Mouse (Mus musculus) intestine, embryonic 14.5 days (tissue): ENCODE results near the gene Gm44511. TPM values are rescaled to one million over a fixed set of nuclear protein-coding genes. Genes with fewer than 3 reads are reported as not detected.
"Not testable (repeated sequence)": the region's sequence is repeated elsewhere in the genome, so short reads cannot be mapped to it uniquely, and the experiment has no call there.

Source experiments
- ATAC-seq: fragments of 200-750 bp; cut with Nextera tagmentation; replicated peaks from 2 replicates; pipeline ENCODE4 v1.8.0; 2017; ENCODE audit warnings: low read depth, moderate number of reproducible peaks, moderate TSS enrichment, moderate library complexity; ENCODE audit not compliant: low FRiP score, low TSS enrichment
- DNase-seq: peaks from one replicate; pipeline ENCODE4 v3.0.0-alpha.2; 2018; ENCODE audit warnings: low spot score
- H3K27ac ChIP-seq: fragments of 300-500 bp; sonication (generic); 2 replicates; pipeline ENCODE4 v1.5.1; 2014; ENCODE audit warnings: low read depth, mild to moderate bottlenecking, control low read depth
- H3K27me3 ChIP-seq: fragments of 300-500 bp; sonication (generic); replicated peaks from 2 replicates; pipeline ENCODE4 v1.6.1; 2014; ENCODE audit warnings: low read length, control low read depth; ENCODE audit not compliant: control insufficient read depth, insufficient read depth
- H3K36me3 ChIP-seq: fragments of 300-500 bp; sonication (generic); 2 replicates; pipeline ENCODE4 v1.6.1; 2014; ENCODE audit warnings: low read length, control low read depth; ENCODE audit not compliant: control insufficient read depth, insufficient read depth
- H3K4me1 ChIP-seq: fragments of 300-500 bp; sonication (generic); replicated peaks from 2 replicates; pipeline ENCODE4 v1.6.1; 2014; ENCODE audit warnings: low read length, control low read depth, mixed read lengths; ENCODE audit not compliant: control insufficient read depth, insufficient read depth
- H3K4me2 ChIP-seq: fragments of 300-500 bp; sonication (generic); 2 replicates; pipeline ENCODE4 v1.6.1; 2014; ENCODE audit warnings: low read length
- H3K4me3 ChIP-seq: fragments of 300-500 bp; sonication (generic); 2 replicates; pipeline ENCODE4 v1.5.1; 2014; ENCODE audit warnings: low read depth, low read length, control low read depth, mixed read lengths
- H3K9ac ChIP-seq: fragments of 300-500 bp; sonication (generic); 2 replicates; pipeline ENCODE4 v1.6.1; 2014; ENCODE audit warnings: mild to moderate bottlenecking, low read length
- H3K9me3 ChIP-seq: fragments of 300-500 bp; sonication (generic); 2 replicates; pipeline ENCODE4 v1.6.1; 2016; ENCODE audit warnings: low read length, control low read depth; ENCODE audit not compliant: control insufficient read depth
- WGBS: fragments of 180-500 bp; shearing (Covaris S2); extraction: QIAGEN DNeasy Blood & Tissue Kit; methylation state at CpG from one replicate; pipeline ENCODE4 v1.1.7; 2014; 5-methylcytosine and 5-hydroxymethylcytosine counted together
- polyA plus RNA-seq: library from polyadenylated mRNA; unstranded; fragments of >200 nt; fragmentation: Nextera tagmentation; extraction: Ambion mirVana; gene quantifications from 2 replicates; pipeline ENCODE4 v1.2.1, GENCODE M21; 2014

Gene Gm44511
- polyA plus RNA-seq, 1 experiment from 2014 or later = 0.62 TPM

DNA sequence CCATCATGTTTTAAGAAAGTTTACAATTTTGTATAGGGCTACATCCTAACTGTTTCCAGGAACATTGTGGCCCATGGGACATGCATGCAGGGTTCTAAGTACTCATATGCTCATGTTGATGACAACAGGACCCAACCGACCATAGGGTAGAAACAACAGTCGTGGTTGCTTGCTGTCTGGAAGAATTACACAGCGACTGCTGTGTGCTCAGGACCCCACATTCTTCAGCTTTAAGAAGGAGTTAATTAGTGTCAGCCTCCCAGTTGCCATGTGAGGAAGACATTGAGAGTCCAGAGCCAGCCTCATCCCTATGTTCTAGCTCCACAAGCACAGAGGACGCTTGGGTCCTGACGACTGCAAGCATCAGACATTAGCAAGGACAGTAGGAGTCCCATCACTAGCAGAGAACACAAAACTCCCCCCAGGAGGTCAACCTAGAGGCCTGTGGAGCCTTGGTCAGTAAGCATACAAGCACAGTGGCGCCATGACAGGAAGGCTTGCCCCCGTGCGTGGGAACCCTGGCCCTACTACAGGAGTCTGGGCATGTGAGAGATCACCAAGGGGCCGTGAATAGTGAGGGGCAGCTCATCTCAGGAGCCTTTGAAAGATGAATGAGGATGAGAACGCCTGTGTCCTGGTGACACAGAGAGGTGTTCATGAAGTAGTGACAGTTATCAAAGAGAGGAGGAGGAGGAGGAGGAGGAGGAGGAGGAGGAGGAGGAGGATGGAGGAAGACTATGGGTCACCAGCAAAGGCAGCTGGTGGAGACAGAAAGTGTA lies 63.0 kb downstream of the Gm44511 start:
- H3K27me3 ChIP-seq, H3K4me1 ChIP-seq, H3K9me3 ChIP-seq, H3K36me3 ChIP-seq, DNase-seq, H3K27ac ChIP-seq, ATAC-seq, H3K9ac ChIP-seq: not testable (repeated sequence)
- WGBS = 77% methylated on average over 10 of the region's 10 CpGs
- peak overlapping the region; percentile 45; the same call in 1 of the 2 replicates for H3K4me3 ChIP-seq
- H3K4me2 ChIP-seq = peak overlapping the region; percentile 61

DNA sequence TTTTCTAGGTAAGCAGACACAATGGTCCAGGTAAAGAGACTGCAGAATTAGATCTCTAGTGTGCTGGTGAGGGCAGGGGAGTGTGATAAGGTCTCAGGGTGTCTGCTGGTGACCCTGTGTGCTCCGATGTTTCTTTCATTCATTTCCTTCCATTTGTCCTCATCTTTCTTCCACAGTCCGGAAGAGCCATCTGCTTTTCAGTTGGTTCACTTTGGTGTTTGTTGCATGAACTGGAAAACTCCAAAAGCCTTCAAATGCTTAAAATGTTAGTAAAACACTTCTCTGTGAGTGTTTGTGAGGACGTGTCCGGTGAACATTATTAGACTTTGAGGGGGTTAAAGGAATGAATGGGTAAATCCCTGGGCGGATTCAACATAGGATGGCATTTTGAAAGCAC lies 65.0 kb downstream of the Gm44511 start:
- Histone ChIP-seq H3K4me2 (peak overlapping the region; percentile 46), H3K36me3 (no peaks in the 10 kb centered on the region), H3K4me1 (no peaks in the 10 kb centered on the region), H3K9me3 (no peaks in the 10 kb centered on the region), H3K27me3 (no peaks in the 10 kb centered on the region), H3K4me3 (peak overlapping the region; percentile 76), H3K27ac (peak overlapping the region; percentile 33; the same call in 1 of the 2 replicates), H3K9ac (peak overlapping the region; percentile 25; the same call in 1 of the 2 replicates)
- ATAC-seq (no peak), DNase-seq (no peak)
- WGBS = 37% methylated on average over 5 of the region's 5 CpGs

DNA sequence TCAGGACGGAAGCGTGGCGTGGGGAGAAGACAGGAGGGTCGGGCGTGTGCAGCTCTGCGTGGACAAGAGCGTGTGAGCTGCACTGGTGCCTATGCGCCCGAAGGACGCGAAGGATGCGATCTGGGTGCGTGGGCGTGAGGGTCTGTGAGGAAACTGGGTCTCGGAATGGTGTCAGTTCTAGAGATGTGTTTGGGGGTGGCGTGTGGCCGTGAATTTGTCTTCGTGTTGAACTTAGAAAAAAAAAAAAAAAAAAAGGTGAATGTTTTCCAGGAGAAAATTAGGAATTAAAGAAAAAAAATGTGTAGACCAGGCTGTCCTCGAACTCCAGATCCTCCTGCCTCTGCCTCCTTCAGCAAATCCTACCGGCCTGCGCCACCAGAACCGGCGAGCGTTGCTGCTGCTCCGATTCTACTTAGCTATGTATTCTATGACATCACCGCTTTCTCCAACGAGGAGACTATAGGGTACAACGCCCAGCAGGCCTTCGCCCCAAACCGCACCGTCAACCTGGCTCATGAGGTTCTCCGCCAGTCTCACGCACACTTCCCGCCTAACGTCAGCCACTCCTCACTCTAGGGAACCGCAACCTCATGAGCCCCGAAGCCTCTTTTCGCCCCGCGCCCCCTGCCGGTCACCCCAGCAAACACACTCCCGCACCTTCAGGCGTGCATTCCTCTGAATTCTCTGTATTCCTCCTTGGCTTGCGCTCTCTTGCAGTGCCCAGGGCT lies 65.5 kb downstream of the Gm44511 start:
- not testable (repeated sequence) for H3K9me3 ChIP-seq, H3K27me3 ChIP-seq, H3K4me1 ChIP-seq, H3K36me3 ChIP-seq
- under 1% methylated on average over 44 of the region's 44 CpGs for WGBS
- H3K4me2 ChIP-seq = peak overlapping the region; percentile 46
- H3K27ac ChIP-seq = peak overlapping the region; percentile 83
- peak overlapping the region; percentile 76 for H3K4me3 ChIP-seq
- ATAC-seq = peak; percentile 83
- H3K9ac ChIP-seq = peak overlapping the region; percentile 65
- peak; percentile 100 for DNase-seq

DNA sequence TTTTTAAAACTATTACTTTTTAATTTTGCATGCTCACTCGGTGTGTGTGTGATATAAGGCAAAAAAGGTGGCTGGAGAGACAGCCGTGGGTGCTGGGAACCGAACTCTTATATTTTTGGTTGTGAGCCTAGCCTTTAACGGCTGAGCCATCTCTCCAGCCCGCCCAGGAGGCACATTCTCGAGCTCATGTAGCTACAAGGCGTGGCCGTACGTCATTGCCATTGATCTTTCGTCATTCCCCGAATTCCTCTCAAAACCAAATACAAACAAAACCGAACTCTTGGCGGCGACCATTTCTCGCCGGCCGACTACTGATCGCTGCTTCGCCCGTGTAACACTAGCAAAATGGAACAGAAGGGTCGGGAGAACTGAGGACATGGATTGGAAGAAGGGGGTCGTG lies 66.1 kb downstream of the Gm44511 start:
- not testable (repeated sequence) for H3K4me1 ChIP-seq, H3K27me3 ChIP-seq, H3K9me3 ChIP-seq, H3K36me3 ChIP-seq
- Histone ChIP-seq H3K9ac (peak overlapping the region; percentile 65), H3K4me2 (peak overlapping the region; percentile 28; the same call in 1 of the 2 replicates), H3K27ac (peak overlapping the region; percentile 83), H3K4me3 (peak overlapping the region; percentile 76)
- DNase-seq (peak; percentile 98), ATAC-seq (peak; percentile 30)
- WGBS = under 1% methylated on average over 22 of the region's 22 CpGs

DNA sequence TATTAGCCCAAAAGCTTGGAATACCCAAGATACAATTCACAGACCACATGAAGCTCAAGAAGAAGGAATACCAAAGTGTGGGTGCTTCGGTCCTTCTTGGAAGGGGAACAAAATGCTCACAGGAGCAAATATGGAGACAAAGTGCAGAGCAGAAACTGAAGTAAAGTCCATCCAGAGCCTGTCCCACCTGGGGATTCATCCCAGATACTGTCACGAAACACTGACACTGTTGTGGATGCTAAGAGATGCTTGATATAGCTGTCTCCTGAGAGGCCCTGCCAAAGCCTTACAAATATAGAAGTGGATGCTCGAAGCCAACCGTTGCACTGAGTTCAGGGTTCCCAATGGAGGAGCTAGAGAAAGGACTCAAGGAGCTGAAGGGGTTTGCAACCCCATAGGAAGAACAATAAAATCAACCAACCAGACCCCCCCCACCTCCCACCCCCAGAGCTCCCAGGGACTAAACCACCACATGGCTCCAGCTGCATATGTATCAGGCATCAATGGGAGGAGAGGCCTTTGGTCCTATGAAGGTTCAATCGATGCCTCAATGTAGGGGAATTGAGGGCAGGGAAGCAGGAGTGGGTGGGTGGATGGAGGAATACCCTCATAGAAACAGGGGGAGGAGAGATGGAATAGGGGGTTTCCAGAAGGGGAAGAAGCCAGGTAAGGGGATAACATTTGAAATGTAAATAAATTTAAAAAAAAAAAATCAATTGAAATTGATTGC lies 66.7 kb downstream of the Gm44511 start:
- no peaks in the 10 kb centered on the region for H3K9me3 ChIP-seq
- H3K27ac ChIP-seq = no peak overlapping the region
- H3K4me2 ChIP-seq = peak overlapping the region; percentile 28; the same call in 1 of the 2 replicates
- no peak overlapping the region for H3K4me3 ChIP-seq
- H3K9ac ChIP-seq = no peak overlapping the region
- no peaks in the 10 kb centered on the region for H3K27me3 ChIP-seq
- no peaks in the 10 kb centered on the region; the same call in 1 of the 2 replicates for H3K4me1 ChIP-seq
- H3K36me3 ChIP-seq = no peaks in the 10 kb centered on the region
- DNase-seq (peak; percentile 49), ATAC-seq (no peak)
- 76% methylated on average over 5 of the region's 5 CpGs for WGBS

DNA sequence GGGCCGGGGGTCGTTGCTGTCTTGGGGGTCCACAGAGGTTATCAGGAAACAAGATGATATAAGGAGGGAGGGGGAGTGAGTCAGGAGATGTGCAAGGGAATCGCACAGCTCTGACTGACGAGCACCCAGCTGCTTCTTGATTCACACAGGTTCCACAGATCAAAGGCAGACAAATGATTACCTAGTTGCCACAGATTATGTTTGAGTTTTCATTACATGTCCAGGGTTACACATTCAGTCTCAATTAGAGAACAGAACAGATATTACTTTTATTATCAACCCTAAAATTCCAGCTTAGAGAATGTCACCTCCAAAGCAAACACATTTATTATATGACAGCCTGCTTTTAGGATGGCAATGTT lies 70.7 kb downstream of the Gm44511 start:
- not testable (repeated sequence) for H3K27ac ChIP-seq, H3K27me3 ChIP-seq, H3K4me3 ChIP-seq, H3K36me3 ChIP-seq, H3K9ac ChIP-seq, H3K4me1 ChIP-seq, H3K4me2 ChIP-seq, DNase-seq, H3K9me3 ChIP-seq
- WGBS = 32% methylated on average over 4 of the region's 4 CpGs
- ATAC-seq = peak; percentile 1; the same call in 1 of the 2 replicates

GRCm38 (mm10) chr6:128754748-128755401 lies 71.2 kb downstream of the Gm44511 start:
- not testable (repeated sequence) for H3K9ac ChIP-seq, H3K4me1 ChIP-seq, H3K9me3 ChIP-seq, H3K27ac ChIP-seq, DNase-seq, H3K36me3 ChIP-seq, H3K4me3 ChIP-seq, H3K4me2 ChIP-seq, H3K27me3 ChIP-seq
- peak; percentile 38 for ATAC-seq
- 57% methylated on average over 12 of the region's 12 CpGs for WGBS

- WGBS = 23% methylated on average over 10 of the region's 10 CpGs
- ATAC-seq (peak; percentile 70), DNase-seq (peak; percentile 68)
- not testable (repeated sequence) for H3K9ac ChIP-seq, H3K27me3 ChIP-seq, H3K4me1 ChIP-seq, H3K9me3 ChIP-seq, H3K4me3 ChIP-seq, H3K36me3 ChIP-seq
- Histone ChIP-seq H3K27ac (peak overlapping the region; percentile 59; the same call in 1 of the 2 replicates), H3K4me2 (peak overlapping the region; percentile 29)
Observed at GRCm38 (mm10) chr6:128754265-128754664, 71.8 kb downstream of the Gm44511 start.
